Mouse (Mus musculus): ENCODE data around the gene Axin1. TPM values are rescaled to one million over a fixed set of nuclear protein-coding genes. Genes with fewer than 3 reads are reported as not detected.

The Axin1 gene
- polyA plus RNA-seq, 1 experiment from 2014 or later, result 17.1 TPM

DNA sequence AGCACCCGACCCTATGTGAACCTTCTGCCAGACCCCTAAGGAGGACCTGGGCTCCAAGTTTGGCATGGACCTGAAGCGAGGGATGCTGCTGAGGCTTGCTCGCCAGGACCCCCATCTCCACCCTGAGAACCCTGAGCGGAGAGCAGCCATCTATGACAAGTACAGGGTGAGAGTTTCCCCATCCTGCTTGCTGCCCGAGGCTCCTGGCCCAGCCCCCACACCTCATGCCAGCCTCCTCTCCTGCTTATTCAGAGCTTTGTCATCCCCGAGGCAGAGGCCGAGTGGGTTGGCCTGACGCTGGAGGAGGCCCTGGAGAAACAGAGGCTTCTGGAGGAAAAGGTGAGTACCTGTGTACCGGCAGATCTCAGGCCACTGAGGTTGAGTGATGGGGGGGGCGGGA, 13.3 kb upstream of the Axin1 start:
- peaks cover 13% of the 10 kb centered on the region for H3K4me1 ChIP-seq (ENCODE audit: control insufficient read depth, insufficient read depth, low read length)
- H3K36me3 ChIP-seq (ENCODE audit: control insufficient read depth, insufficient read depth, low read length), result peaks cover 2% of the 10 kb centered on the region; the same call in 1 of the 2 replicates
- DNase-seq (ENCODE audit: low spot score) (no peak), ATAC-seq (ENCODE audit: insufficient number of reproducible peaks, low FRiP score, low TSS enrichment, low read depth) (no peak)
- H3K27me3 ChIP-seq (ENCODE audit: control insufficient read depth, insufficient read depth, low read length), result no peaks in the 10 kb centered on the region
- no peak overlapping the region for H3K4me2 ChIP-seq (ENCODE audit: low read depth, severe bottlenecking)
- H3K4me3 ChIP-seq (ENCODE audit: low read depth, low read length), result no peak overlapping the region
- no peak overlapping the region for H3K9ac ChIP-seq (ENCODE audit: low read length)
- H3K27ac ChIP-seq (replicated peaks; ENCODE audit: low read depth, low read length), result no peak overlapping the region
- 92% methylated on average over 10 of the region's 10 CpGs for WGBS
- no peaks in the 10 kb centered on the region for H3K9me3 ChIP-seq (ENCODE audit: control insufficient read depth, low read length)

DNA sequence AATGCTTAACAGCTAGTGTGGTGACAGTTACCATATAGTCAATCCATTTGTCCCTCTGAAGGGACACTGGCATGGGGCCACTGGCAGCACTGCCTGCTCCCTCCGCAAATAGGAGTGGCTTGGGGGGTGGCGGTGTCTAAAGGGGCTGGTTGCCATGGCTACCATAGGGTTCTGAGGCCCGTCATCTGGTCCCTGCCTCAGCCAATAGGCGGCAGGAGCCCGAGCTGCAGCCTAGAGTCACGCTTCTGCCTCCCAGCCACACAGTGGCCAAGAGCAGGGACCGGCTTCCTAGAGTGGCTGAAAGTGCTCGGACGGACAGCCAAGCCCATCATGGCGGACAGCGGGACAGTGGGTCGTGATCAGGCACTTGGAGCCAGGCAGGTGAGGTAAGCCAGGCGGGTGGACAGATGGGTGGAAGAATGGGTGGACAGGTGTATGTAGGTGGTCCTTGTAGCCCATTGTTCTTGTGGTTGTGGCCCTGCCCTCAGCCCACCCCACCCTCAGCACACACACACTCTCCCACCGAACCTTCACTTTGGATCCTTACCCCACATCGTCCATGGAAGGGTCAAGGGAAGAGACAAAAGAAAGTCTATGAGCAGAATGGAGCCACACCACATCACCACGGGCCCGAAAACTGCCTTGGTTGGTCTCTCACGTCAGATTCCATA, 7.3 kb upstream of the Axin1 start:
- no peaks in the 10 kb centered on the region for H3K27me3 ChIP-seq (ENCODE audit: control insufficient read depth, insufficient read depth, low read length)

DNA sequence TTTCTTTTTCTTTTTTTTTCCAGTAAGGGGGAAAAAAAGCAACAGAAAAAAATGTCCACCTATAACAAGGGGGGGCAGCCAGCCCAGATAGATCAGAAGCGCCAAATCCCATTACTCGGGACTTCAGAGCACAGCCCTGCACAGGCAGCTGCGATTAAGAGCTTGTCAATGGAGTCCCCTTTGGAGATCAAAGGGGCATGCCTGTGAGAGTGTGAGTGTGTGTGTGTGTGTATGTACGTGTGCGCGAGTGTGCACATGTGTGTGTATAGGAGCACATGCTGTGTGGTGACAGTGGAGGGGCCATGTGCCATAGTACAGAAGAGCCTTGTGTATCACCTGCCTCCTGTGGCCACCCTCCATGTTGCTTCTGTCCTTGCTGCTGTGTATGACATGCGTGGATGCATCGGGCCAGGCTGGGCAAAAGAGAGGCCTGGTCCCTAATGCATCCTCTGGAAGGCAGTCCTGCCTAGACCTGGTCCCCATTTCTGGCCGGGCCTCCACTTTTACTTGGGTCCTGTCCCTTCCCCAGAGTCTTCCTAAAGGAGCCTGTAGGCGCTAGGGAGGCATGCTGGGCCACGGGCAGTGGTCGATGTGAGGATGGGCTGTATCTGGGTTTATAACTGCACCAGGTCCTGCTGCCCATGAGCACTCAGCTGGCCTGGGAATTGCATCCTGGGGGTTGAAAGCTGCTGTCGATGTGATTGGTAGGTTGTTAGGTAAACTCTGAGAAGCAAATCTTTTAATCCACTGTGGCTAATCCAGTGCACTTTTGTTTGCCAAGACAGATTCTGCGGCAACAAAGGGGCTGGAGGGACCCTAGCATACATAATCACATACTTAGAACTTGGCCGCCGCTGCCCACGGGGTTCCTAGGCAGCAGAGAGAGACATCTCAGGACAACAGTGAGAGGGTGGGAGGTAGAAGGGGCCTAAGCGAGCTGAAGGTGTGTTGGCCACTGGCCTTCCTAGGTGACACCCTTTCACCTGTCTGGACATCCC, 6.3 kb upstream of the Axin1 start:
- Histone ChIP-seq H3K27me3 (ENCODE audit: control insufficient read depth, insufficient read depth, low read length) (no peaks in the 10 kb centered on the region), H3K9me3 (ENCODE audit: control insufficient read depth, low read length) (no peaks in the 10 kb centered on the region), H3K4me3 (ENCODE audit: low read depth, low read length) (no peak overlapping the region), H3K4me1 (ENCODE audit: control insufficient read depth, insufficient read depth, low read length) (no peaks in the 10 kb centered on the region), H3K9ac (ENCODE audit: low read length) (no peak overlapping the region), H3K27ac (replicated peaks; ENCODE audit: low read depth, low read length) (no peak overlapping the region), H3K36me3 (ENCODE audit: control insufficient read depth, insufficient read depth, low read length) (peaks cover 2% of the 10 kb centered on the region; the same call in 1 of the 2 replicates), H3K4me2 (ENCODE audit: low read depth, severe bottlenecking) (no peak overlapping the region)
- WGBS, result 90% methylated on average over 18 of the region's 18 CpGs
- no peak for ATAC-seq (ENCODE audit: insufficient number of reproducible peaks, low FRiP score, low TSS enrichment, low read depth)
- DNase-seq (ENCODE audit: low spot score), result no peak

More for the DNA sequence above, 7.3 kb upstream of the Axin1 start:
- Histone ChIP-seq H3K36me3 (ENCODE audit: control insufficient read depth, insufficient read depth, low read length) (peaks cover 5% of the 10 kb centered on the region; the same call in 1 of the 2 replicates), H3K4me2 (ENCODE audit: low read depth, severe bottlenecking) (no peak overlapping the region), H3K9me3 (ENCODE audit: control insufficient read depth, low read length) (no peaks in the 10 kb centered on the region), H3K9ac (ENCODE audit: low read length) (no peak overlapping the region), H3K27ac (replicated peaks; ENCODE audit: low read depth, low read length) (no peak overlapping the region), H3K4me3 (ENCODE audit: low read depth, low read length) (no peak overlapping the region), H3K4me1 (ENCODE audit: control insufficient read depth, insufficient read depth, low read length) (no peaks in the 10 kb centered on the region)
- DNase-seq (ENCODE audit: low spot score) (no peak), ATAC-seq (ENCODE audit: insufficient number of reproducible peaks, low FRiP score, low TSS enrichment, low read depth) (no peak)
- WGBS, result 88% methylated on average over 18 of the region's 18 CpGs

DNA sequence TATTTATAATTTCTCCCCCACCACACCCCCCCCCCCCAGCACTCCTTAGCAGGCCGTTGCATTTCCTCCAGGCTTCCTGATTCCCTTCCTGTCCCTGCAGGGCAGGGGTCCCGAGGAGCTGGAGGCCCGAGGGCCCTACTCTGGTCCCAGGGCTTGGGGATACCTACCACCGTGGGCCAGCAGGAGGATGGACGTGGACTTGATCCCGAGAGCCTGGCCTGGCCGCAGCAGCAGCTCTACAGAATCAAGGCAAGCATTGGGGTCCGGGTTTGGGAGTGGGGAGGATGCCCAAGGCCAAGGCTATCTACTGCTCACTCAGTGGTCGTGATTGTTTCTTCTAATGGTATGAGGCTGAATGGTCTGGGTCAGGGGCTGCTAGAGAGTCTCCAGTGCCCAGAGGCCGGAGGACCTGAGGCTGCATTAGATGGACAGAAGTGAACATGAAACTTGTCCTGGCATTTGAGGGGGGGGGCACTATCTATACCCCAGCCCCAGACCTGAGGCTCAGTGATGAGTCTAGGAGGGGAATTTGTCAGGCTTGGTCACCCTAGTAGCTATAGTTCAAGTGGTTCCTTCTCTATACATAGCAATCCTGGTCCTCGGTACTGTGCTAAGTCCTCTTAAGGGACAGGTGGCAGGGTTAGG, 1.3 kb upstream of the Axin1 start:
- Histone ChIP-seq H3K27ac (replicated peaks; ENCODE audit: low read depth, low read length) (no peak overlapping the region), H3K27me3 (ENCODE audit: control insufficient read depth, insufficient read depth, low read length) (no peaks in the 10 kb centered on the region), H3K9me3 (ENCODE audit: control insufficient read depth, low read length) (no peaks in the 10 kb centered on the region), H3K36me3 (ENCODE audit: control insufficient read depth, insufficient read depth, low read length) (no peaks in the 10 kb centered on the region), H3K4me3 (ENCODE audit: low read depth, low read length) (no peak overlapping the region), H3K4me1 (ENCODE audit: control insufficient read depth, insufficient read depth, low read length) (peaks cover 12% of the 10 kb centered on the region), H3K9ac (ENCODE audit: low read length) (peak overlapping the region; percentile 97; the same call in 1 of the 2 replicates), H3K4me2 (ENCODE audit: low read depth, severe bottlenecking) (no peak overlapping the region)
- DNase-seq (ENCODE audit: low spot score) (no peak), ATAC-seq (ENCODE audit: insufficient number of reproducible peaks, low FRiP score, low TSS enrichment, low read depth) (no peak)
- WGBS, result 87% methylated on average over 11 of the region's 11 CpGs

DNA sequence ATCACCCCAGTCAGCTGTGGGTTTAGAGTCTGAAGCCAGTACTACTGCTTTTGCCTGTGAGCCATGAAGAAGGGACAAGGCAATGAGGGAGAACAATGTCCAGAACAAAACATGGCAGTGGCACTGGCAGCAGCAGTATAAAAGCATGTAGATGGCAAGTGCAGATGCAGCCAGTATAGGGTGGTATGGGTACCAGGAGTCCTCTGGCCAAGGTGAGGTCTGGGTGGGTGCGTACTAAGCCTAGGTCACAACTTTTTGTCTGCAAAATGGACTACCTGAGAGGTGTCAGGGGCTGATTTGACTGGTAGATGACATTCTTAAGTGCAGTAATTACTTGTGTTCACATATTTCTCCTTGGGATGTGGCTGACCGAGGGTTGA, 747 bp upstream of the Axin1 start:
- 69% methylated on average over 2 of the region's 2 CpGs for WGBS
- Histone ChIP-seq H3K4me2 (ENCODE audit: low read depth, severe bottlenecking) (peak overlapping the region; percentile 84), H3K9me3 (ENCODE audit: control insufficient read depth, low read length) (no peaks in the 10 kb centered on the region), H3K27ac (replicated peaks; ENCODE audit: low read depth, low read length) (peak overlapping the region; percentile 68; the same call in 1 of the 2 replicates), H3K27me3 (ENCODE audit: control insufficient read depth, insufficient read depth, low read length) (no peaks in the 10 kb centered on the region), H3K4me3 (ENCODE audit: low read depth, low read length) (peak overlapping the region; percentile 89), H3K9ac (ENCODE audit: low read length) (peak overlapping the region; percentile 97), H3K4me1 (ENCODE audit: control insufficient read depth, insufficient read depth, low read length) (peaks cover 12% of the 10 kb centered on the region), H3K36me3 (ENCODE audit: control insufficient read depth, insufficient read depth, low read length) (peaks cover under 1% of the 10 kb centered on the region; the same call in 1 of the 2 replicates)
- no peak for ATAC-seq (ENCODE audit: insufficient number of reproducible peaks, low FRiP score, low TSS enrichment, low read depth)
- no peak for DNase-seq (ENCODE audit: low spot score)

DNA sequence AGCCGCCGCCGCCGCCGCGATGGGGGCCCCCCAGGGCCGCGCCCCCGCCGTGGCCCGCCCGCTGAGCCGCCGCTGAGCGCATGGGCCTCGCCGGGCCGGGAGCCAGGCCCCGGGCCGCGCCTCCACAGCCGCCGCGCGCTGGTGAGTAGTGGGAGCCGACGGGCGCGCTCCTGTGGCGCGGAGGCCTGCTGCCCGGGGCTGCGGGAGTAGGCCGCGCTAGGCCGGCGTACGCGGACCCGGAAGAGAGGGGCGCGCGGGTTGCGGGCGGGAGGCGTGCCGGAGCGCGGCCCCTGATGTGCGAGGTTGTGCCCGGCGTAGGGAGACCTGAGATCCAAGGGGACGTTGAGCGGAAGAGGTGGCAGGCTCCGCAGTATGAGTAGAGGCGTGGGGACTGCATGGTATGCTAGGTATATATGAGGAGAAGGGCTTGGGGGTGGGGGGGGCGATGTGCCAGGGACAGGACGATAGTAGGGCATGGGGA, 453 bp downstream of the Axin1 start:
- DNase-seq (ENCODE audit: low spot score), result peak; percentile 55
- Histone ChIP-seq H3K27ac (replicated peaks; ENCODE audit: low read depth, low read length) (peak overlapping the region; percentile 94), H3K4me1 (ENCODE audit: control insufficient read depth, insufficient read depth, low read length) (peaks cover 12% of the 10 kb centered on the region), H3K9me3 (ENCODE audit: control insufficient read depth, low read length) (no peaks in the 10 kb centered on the region), H3K36me3 (ENCODE audit: control insufficient read depth, insufficient read depth, low read length) (peaks cover 8% of the 10 kb centered on the region; the same call in 1 of the 2 replicates), H3K4me2 (ENCODE audit: low read depth, severe bottlenecking) (peak overlapping the region; percentile 84), H3K9ac (ENCODE audit: low read length) (peak overlapping the region; percentile 97), H3K27me3 (ENCODE audit: control insufficient read depth, insufficient read depth, low read length) (no peaks in the 10 kb centered on the region), H3K4me3 (ENCODE audit: low read depth, low read length) (peak overlapping the region; percentile 89)
- under 1% methylated on average over 47 of the region's 58 CpGs for WGBS
- peak; percentile 24 for ATAC-seq (ENCODE audit: insufficient number of reproducible peaks, low FRiP score, low TSS enrichment, low read depth)

DNA sequence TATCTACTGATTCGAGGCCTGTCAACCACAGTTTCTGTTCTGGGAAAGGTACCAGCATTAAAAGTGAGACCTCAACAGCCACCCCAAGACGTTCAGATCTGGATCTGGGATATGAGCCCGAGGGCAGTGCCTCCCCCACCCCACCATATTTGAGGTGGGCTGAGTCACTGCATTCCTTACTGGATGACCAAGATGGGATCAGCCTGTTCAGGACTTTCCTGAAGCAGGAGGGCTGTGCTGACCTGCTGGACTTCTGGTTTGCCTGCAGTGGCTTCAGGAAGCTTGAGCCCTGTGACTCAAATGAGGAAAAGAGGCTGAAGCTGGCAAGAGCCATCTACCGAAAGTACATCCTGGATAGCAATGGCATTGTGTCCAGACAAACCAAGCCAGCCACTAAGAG, 4.3 kb downstream of the Axin1 start:
- Histone ChIP-seq H3K9me3 (ENCODE audit: control insufficient read depth, low read length) (no peaks in the 10 kb centered on the region), H3K4me2 (ENCODE audit: low read depth, severe bottlenecking) (no peak overlapping the region), H3K27me3 (ENCODE audit: control insufficient read depth, insufficient read depth, low read length) (no peaks in the 10 kb centered on the region), H3K36me3 (ENCODE audit: control insufficient read depth, insufficient read depth, low read length) (peaks cover 9% of the 10 kb centered on the region; the same call in 1 of the 2 replicates), H3K4me3 (ENCODE audit: low read depth, low read length) (no peak overlapping the region), H3K4me1 (ENCODE audit: control insufficient read depth, insufficient read depth, low read length) (peaks cover 10% of the 10 kb centered on the region), H3K9ac (ENCODE audit: low read length) (no peak overlapping the region), H3K27ac (replicated peaks; ENCODE audit: low read depth, low read length) (no peak overlapping the region)
- WGBS, result 88% methylated on average over 4 of the region's 4 CpGs
- no peak for DNase-seq (ENCODE audit: low spot score)
- ATAC-seq (ENCODE audit: insufficient number of reproducible peaks, low FRiP score, low TSS enrichment, low read depth), result no peak

DNA sequence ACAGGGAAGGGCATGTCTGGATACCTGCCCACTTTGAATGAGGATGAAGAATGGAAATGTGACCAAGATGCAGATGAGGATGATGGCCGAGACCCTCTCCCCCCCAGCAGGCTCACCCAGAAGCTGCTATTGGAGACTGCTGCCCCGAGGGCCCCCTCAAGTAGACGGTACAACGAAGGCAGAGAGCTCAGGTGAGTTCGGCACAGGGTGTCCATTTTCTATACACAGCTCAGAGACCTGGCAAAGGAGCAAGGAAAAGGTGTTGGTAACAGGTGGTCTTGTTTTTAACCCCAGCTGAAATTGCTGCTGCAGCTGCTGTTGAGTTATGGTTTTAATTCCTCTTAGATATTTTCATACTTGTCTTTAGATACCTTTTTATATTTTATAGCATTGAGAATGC, 4.9 kb downstream of the Axin1 start:
- ATAC-seq (ENCODE audit: insufficient number of reproducible peaks, low FRiP score, low TSS enrichment, low read depth), result no peak
- Histone ChIP-seq H3K9ac (ENCODE audit: low read length) (no peak overlapping the region), H3K4me3 (ENCODE audit: low read depth, low read length) (no peak overlapping the region), H3K27me3 (ENCODE audit: control insufficient read depth, insufficient read depth, low read length) (no peaks in the 10 kb centered on the region), H3K4me1 (ENCODE audit: control insufficient read depth, insufficient read depth, low read length) (peaks cover 7% of the 10 kb centered on the region), H3K36me3 (ENCODE audit: control insufficient read depth, insufficient read depth, low read length) (peaks cover 9% of the 10 kb centered on the region; the same call in 1 of the 2 replicates), H3K4me2 (ENCODE audit: low read depth, severe bottlenecking) (no peak overlapping the region), H3K27ac (replicated peaks; ENCODE audit: low read depth, low read length) (no peak overlapping the region), H3K9me3 (ENCODE audit: control insufficient read depth, low read length) (no peaks in the 10 kb centered on the region)
- WGBS, result 98% methylated on average over 5 of the region's 5 CpGs
- DNase-seq (ENCODE audit: low spot score), result no peak

Measured in limb, embryonic 11.5 days (tissue).